Mouse (Mus musculus): ENCODE data around the gene Filip1l. TPM values are rescaled to one million over a fixed set of nuclear protein-coding genes. Genes with fewer than 3 reads are reported as not detected.

Filip1l gene
- polyA plus RNA-seq, 1 experiment from 2014 or later = 13.0 TPM

DNA sequence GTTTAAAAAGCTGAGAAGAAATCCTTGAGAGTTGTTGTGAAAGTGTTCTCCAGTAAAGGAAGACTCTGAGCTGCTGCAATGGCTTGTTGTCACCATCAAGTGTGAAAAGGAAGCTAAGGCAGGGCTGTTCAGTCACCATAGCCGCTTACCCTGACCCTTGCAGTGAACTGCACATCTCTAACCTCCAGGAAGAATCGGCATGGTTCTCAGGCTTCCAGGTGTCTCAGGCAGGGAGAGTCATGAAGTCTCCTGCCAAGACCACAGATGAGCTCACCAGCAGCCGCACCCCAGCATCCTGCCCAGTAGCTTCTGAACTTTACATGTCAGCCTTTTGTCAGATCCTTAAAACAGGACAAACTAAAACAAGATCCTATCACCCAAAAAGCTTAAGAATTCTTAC, 213.3 kb downstream of the Filip1l start:
- DNase-seq (ENCODE audit: low spot score) (no peak), ATAC-seq (ENCODE audit: insufficient read depth, low FRiP score, low TSS enrichment) (no peak)
- Histone ChIP-seq H3K9ac (ENCODE audit: low read length) (no peak overlapping the region), H3K4me3 (ENCODE audit: low read depth, low read length) (no peak overlapping the region), H3K9me3 (ENCODE audit: control insufficient read depth, low read length) (no peaks in the 10 kb centered on the region), H3K27me3 (ENCODE audit: control insufficient read depth, insufficient read depth, low read length) (no peaks in the 10 kb centered on the region), H3K36me3 (ENCODE audit: control insufficient read depth, insufficient read depth, low read length) (no peaks in the 10 kb centered on the region), H3K4me1 (ENCODE audit: control insufficient read depth, insufficient read depth, low read length) (no peaks in the 10 kb centered on the region), H3K27ac (ENCODE audit: low read depth, low read length) (no peak overlapping the region), H3K4me2 (ENCODE audit: low read depth) (no peak overlapping the region)
- WGBS = 77% methylated on average over 3 of the region's 3 CpGs

DNA sequence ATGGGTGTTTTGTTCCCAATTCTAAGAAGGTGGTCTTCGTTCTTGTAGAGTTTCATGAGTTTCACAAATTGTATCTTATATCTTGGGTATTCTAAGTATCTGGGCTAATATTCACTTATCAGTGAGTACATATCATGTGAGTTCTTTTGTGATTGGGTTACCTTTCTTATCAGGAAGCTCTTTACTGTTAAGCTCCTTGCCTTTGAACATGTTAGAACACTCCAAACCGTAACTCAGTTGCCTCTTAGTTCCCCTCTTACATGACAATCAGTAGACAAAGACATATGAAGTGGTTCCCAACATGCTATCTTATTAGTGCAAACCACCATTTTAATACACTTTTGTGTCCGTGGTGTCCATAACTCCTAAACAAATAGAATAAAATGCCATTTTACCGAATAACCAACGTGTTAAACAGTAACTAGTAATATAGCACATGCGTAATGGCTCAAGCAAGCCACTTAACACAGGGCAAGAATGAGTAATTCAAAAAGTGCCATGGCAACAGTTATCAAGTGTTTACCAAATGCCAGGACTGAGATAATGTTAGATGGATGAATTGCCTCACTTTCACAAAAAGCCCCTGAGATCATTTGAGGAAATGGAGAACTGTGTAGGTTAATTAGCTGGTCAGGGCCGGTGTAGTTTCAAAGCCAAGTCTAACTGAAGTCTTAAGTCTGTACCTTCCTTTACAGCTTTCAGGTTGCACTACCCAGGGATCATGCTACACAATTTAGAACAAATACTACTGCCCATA, 215.9 kb downstream of the Filip1l start:
- no peak for ATAC-seq (ENCODE audit: insufficient read depth, low FRiP score, low TSS enrichment)
- no peaks in the 10 kb centered on the region for H3K9me3 ChIP-seq (ENCODE audit: control insufficient read depth, low read length)
- H3K36me3 ChIP-seq (ENCODE audit: control insufficient read depth, insufficient read depth, low read length) = no peaks in the 10 kb centered on the region
- H3K4me1 ChIP-seq (ENCODE audit: control insufficient read depth, insufficient read depth, low read length) = no peaks in the 10 kb centered on the region
- H3K9ac ChIP-seq (ENCODE audit: low read length) = no peak overlapping the region
- no peaks in the 10 kb centered on the region for H3K27me3 ChIP-seq (ENCODE audit: control insufficient read depth, insufficient read depth, low read length)
- no peak for DNase-seq (ENCODE audit: low spot score)
- no peak overlapping the region for H3K4me3 ChIP-seq (ENCODE audit: low read depth, low read length)
- WGBS = 94% methylated on average over 7 of the region's 7 CpGs
- H3K27ac ChIP-seq (ENCODE audit: low read depth, low read length) = no peak overlapping the region
- no peak overlapping the region for H3K4me2 ChIP-seq (ENCODE audit: low read depth)

DNA sequence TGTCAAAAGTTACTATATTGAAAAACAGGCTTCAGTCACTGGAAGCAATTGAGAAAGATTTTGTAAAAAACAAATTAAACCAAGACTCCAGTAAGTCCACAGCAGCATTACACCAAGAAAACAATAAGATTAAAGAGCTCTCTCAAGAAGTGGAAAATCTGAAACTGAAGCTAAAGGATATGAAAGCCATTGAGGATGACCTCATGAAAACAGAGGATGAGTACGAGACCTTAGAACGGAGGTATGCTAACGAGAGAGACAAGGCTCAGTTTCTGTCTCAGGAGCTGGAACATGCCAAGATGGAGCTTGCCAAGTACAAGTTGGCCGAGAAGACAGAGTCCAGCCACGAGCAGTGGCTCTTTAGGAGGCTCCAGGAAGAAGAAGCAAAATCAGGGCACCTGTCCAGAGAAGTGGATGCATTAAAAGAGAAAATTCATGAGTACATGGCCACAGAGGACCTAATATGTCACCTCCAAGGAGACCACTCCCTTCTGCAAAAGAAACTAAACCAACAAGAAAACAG, 218.0 kb downstream of the Filip1l start:
- Histone ChIP-seq H3K9ac (ENCODE audit: low read length) (no peak overlapping the region), H3K4me2 (ENCODE audit: low read depth) (no peak overlapping the region), H3K9me3 (ENCODE audit: control insufficient read depth, low read length) (no peaks in the 10 kb centered on the region), H3K4me3 (ENCODE audit: low read depth, low read length) (no peak overlapping the region), H3K27ac (ENCODE audit: low read depth, low read length) (no peak overlapping the region), H3K27me3 (ENCODE audit: control insufficient read depth, insufficient read depth, low read length) (no peaks in the 10 kb centered on the region), H3K36me3 (ENCODE audit: control insufficient read depth, insufficient read depth, low read length) (no peaks in the 10 kb centered on the region), H3K4me1 (ENCODE audit: control insufficient read depth, insufficient read depth, low read length) (no peaks in the 10 kb centered on the region)
- 97% methylated on average over 5 of the region's 5 CpGs for WGBS
- no peak for DNase-seq (ENCODE audit: low spot score)
- ATAC-seq (ENCODE audit: insufficient read depth, low FRiP score, low TSS enrichment) = no peak

DNA sequence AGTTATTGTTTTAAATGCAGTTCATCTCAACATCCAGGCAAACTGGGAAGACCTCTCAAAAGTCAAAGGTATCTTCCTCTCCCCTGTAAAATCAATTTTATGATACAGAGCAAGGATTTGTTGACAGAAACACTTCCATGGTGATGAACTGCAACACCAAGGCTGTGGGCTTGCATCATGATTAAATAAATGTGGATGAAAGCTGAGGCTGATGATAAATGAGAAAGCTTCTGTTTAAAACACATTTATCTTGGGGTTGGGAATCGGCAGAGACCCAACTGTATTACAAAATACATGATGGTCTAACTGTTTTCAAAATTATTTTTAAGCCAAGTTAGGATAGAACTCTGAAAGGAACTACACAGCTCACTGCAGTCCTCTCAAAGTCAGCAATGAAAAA, 220.9 kb downstream of the Filip1l start:
- no peak overlapping the region for H3K4me2 ChIP-seq (ENCODE audit: low read depth)
- H3K36me3 ChIP-seq (ENCODE audit: control insufficient read depth, insufficient read depth, low read length) = no peaks in the 10 kb centered on the region
- DNase-seq (ENCODE audit: low spot score) = no peak
- H3K27me3 ChIP-seq (ENCODE audit: control insufficient read depth, insufficient read depth, low read length) = no peaks in the 10 kb centered on the region
- H3K4me1 ChIP-seq (ENCODE audit: control insufficient read depth, insufficient read depth, low read length) = no peaks in the 10 kb centered on the region
- no peak overlapping the region for H3K27ac ChIP-seq (ENCODE audit: low read depth, low read length)
- H3K9me3 ChIP-seq (ENCODE audit: control insufficient read depth, low read length) = no peaks in the 10 kb centered on the region
- 86% methylated on average over 1 of the region's 1 CpGs for WGBS
- H3K4me3 ChIP-seq (ENCODE audit: low read depth, low read length) = no peak overlapping the region
- no peak for ATAC-seq (ENCODE audit: insufficient read depth, low FRiP score, low TSS enrichment)
- no peak overlapping the region for H3K9ac ChIP-seq (ENCODE audit: low read length)

DNA sequence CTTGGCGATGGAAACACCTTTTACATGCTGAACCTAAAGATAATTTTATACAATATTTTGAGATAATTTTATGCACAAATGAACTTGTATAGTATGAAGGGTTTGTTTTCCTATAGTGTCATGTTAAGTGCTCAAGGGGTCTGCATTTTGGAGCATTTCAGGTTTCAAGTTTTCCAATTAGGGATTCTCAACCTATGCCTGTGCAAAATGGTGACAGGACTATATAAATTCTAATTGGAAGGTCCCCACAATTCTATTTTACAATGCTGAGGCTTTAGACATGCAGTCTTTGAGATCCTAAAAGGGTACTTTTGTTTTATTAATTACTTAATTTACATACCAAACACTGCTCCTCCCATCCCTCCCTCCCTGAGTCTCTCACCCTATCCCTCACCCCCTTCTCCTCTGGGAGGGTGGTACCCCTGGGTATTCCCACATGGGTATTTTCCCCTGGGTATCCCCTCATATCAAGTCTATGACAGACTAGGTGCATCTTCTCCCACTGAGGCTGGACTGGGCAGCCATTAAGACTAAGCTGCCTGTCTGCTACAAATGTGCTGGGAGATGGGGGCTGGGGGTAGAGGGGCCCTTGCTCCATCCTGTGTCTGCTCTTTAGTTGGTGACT, 223.0 kb downstream of the Filip1l start:
- DNase-seq (ENCODE audit: low spot score) = no peak
- WGBS = 93% methylated on average over 1 of the region's 1 CpGs
- Histone ChIP-seq H3K4me3 (ENCODE audit: low read depth, low read length) (no peak overlapping the region), H3K4me1 (ENCODE audit: control insufficient read depth, insufficient read depth, low read length) (no peaks in the 10 kb centered on the region), H3K36me3 (ENCODE audit: control insufficient read depth, insufficient read depth, low read length) (no peaks in the 10 kb centered on the region), H3K27ac (ENCODE audit: low read depth, low read length) (no peak overlapping the region), H3K9me3 (ENCODE audit: control insufficient read depth, low read length) (no peaks in the 10 kb centered on the region), H3K4me2 (ENCODE audit: low read depth) (no peak overlapping the region), H3K27me3 (ENCODE audit: control insufficient read depth, insufficient read depth, low read length) (no peaks in the 10 kb centered on the region), H3K9ac (ENCODE audit: low read length) (no peak overlapping the region)
- ATAC-seq (ENCODE audit: insufficient read depth, low FRiP score, low TSS enrichment) = no peak

DNA sequence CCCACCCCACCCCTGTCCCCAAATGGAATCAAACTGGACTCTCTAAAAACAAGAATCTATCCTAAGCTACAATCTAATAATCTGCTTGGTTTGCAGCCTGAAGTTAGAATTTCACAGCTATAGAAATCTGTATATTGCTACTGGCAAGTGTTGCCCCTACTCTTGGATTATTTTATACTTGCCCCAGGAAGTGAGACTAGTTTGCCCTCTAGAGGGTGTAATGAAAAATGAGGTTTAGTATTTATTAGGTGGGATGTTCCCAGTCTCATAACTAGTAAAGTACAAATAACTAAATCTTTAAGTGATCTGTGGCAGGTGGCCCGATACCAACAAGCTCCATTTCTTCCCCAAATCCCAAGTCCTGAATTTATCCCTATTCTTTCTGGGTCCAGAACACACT, 224.6 kb downstream of the Filip1l start:
- 93% methylated on average over 1 of the region's 1 CpGs for WGBS
- ATAC-seq (ENCODE audit: insufficient read depth, low FRiP score, low TSS enrichment) = no peak
- Histone ChIP-seq H3K27ac (ENCODE audit: low read depth, low read length) (no peak overlapping the region), H3K36me3 (ENCODE audit: control insufficient read depth, insufficient read depth, low read length) (no peaks in the 10 kb centered on the region), H3K9me3 (ENCODE audit: control insufficient read depth, low read length) (no peaks in the 10 kb centered on the region), H3K4me3 (ENCODE audit: low read depth, low read length) (no peak overlapping the region), H3K4me1 (ENCODE audit: control insufficient read depth, insufficient read depth, low read length) (no peaks in the 10 kb centered on the region), H3K4me2 (ENCODE audit: low read depth) (no peak overlapping the region), H3K9ac (ENCODE audit: low read length) (no peak overlapping the region), H3K27me3 (ENCODE audit: control insufficient read depth, insufficient read depth, low read length) (no peaks in the 10 kb centered on the region)
- DNase-seq (ENCODE audit: low spot score) = no peak

DNA sequence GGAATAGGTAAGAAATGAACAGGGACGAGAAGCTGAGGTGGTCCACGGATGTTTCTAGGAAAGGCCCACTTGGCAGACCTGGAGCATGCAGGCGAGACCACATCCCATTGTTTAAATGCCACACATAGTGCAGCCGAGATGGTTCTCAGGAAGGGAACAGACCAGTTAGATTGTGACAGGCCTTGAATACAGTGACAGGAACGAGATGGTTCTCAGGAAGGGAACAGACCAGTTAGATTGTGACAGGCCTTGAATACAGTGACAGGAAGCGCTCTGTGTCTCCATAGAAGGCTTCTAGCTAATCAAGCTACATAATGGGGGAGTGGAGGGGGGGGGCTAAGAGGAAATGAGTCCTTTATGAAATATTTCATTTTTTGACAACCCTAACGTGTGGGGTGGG, 227.1 kb downstream of the Filip1l start:
- no peak overlapping the region for H3K9ac ChIP-seq (ENCODE audit: low read length)
- H3K9me3 ChIP-seq (ENCODE audit: control insufficient read depth, low read length) = no peaks in the 10 kb centered on the region
- DNase-seq (ENCODE audit: low spot score) (no peak), ATAC-seq (ENCODE audit: insufficient read depth, low FRiP score, low TSS enrichment) (no peak)
- no peak overlapping the region for H3K27ac ChIP-seq (ENCODE audit: low read depth, low read length)
- WGBS = 87% methylated on average over 7 of the region's 7 CpGs
- no peak overlapping the region for H3K4me3 ChIP-seq (ENCODE audit: low read depth, low read length)
- H3K4me1 ChIP-seq (ENCODE audit: control insufficient read depth, insufficient read depth, low read length) = no peaks in the 10 kb centered on the region
- no peaks in the 10 kb centered on the region for H3K27me3 ChIP-seq (ENCODE audit: control insufficient read depth, insufficient read depth, low read length)
- no peaks in the 10 kb centered on the region for H3K36me3 ChIP-seq (ENCODE audit: control insufficient read depth, insufficient read depth, low read length)
- H3K4me2 ChIP-seq (ENCODE audit: low read depth) = no peak overlapping the region

DNA sequence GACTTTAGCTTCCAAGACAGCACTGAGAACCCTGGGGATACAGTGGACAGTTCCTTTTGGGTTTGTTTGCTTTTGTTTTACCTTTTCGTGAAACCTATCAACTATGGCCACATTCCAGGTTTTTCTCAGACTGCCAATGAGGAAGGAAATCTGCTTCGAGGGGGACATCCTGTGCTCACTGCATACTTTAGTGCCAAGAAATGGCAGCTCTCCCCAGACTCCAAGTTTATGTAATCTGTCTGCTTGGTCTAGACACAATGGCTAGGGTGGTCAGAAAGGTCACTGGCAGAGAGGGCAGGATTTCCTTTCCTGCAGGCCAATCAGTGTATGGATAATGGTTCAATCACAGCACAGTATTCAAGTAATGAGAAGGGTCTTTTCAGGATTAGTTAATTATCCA, 229.1 kb downstream of the Filip1l start:
- H3K9ac ChIP-seq (ENCODE audit: low read length) = no peak overlapping the region
- H3K27me3 ChIP-seq (ENCODE audit: control insufficient read depth, insufficient read depth, low read length) = no peaks in the 10 kb centered on the region
- no peaks in the 10 kb centered on the region for H3K9me3 ChIP-seq (ENCODE audit: control insufficient read depth, low read length)
- no peaks in the 10 kb centered on the region for H3K36me3 ChIP-seq (ENCODE audit: control insufficient read depth, insufficient read depth, low read length)
- 90% methylated on average over 2 of the region's 2 CpGs for WGBS
- H3K4me1 ChIP-seq (ENCODE audit: control insufficient read depth, insufficient read depth, low read length) = no peaks in the 10 kb centered on the region
- DNase-seq (ENCODE audit: low spot score) (no peak), ATAC-seq (ENCODE audit: insufficient read depth, low FRiP score, low TSS enrichment) (no peak)
- H3K4me3 ChIP-seq (ENCODE audit: low read depth, low read length) = no peak overlapping the region
- H3K27ac ChIP-seq (ENCODE audit: low read depth, low read length) = no peak overlapping the region
- no peak overlapping the region for H3K4me2 ChIP-seq (ENCODE audit: low read depth)

DNA sequence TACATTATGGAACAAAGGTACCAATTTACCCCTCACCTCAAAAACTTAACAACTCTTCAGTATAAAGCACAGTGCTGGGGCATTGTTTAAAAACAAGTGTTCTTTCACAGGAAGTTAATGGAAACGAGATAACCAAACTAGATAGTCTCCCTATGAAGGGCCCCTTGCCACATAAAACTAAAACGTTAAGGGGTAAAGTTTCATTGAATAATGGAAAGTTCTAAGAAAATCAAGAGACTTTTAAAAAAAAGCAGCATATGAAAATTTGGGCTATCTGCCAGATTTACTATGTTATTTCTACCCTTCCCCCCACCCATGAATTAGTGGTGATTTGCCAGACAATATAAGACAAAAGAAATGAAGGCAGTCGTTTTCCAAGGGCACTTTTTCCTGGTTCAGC, 232.3 kb downstream of the Filip1l start:
- ATAC-seq (ENCODE audit: insufficient read depth, low FRiP score, low TSS enrichment) (no peak), DNase-seq (ENCODE audit: low spot score) (no peak)
- no peaks in the 10 kb centered on the region for H3K27me3 ChIP-seq (ENCODE audit: control insufficient read depth, insufficient read depth, low read length)
- H3K27ac ChIP-seq (ENCODE audit: low read depth, low read length) = no peak overlapping the region
- no peak overlapping the region for H3K9ac ChIP-seq (ENCODE audit: low read length)
- no peak overlapping the region for H3K4me3 ChIP-seq (ENCODE audit: low read depth, low read length)
- no peaks in the 10 kb centered on the region for H3K36me3 ChIP-seq (ENCODE audit: control insufficient read depth, insufficient read depth, low read length)
- no peaks in the 10 kb centered on the region for H3K9me3 ChIP-seq (ENCODE audit: control insufficient read depth, low read length)
- WGBS = 61% methylated on average over 3 of the region's 3 CpGs
- no peaks in the 10 kb centered on the region for H3K4me1 ChIP-seq (ENCODE audit: control insufficient read depth, insufficient read depth, low read length)
- no peak overlapping the region for H3K4me2 ChIP-seq (ENCODE audit: low read depth)

Data from neural tube, embryonic 11.5 days (tissue).